Mouse (Mus musculus): ENCODE measurements around the gene Cmc2.

The Cmc2 gene

DNA sequence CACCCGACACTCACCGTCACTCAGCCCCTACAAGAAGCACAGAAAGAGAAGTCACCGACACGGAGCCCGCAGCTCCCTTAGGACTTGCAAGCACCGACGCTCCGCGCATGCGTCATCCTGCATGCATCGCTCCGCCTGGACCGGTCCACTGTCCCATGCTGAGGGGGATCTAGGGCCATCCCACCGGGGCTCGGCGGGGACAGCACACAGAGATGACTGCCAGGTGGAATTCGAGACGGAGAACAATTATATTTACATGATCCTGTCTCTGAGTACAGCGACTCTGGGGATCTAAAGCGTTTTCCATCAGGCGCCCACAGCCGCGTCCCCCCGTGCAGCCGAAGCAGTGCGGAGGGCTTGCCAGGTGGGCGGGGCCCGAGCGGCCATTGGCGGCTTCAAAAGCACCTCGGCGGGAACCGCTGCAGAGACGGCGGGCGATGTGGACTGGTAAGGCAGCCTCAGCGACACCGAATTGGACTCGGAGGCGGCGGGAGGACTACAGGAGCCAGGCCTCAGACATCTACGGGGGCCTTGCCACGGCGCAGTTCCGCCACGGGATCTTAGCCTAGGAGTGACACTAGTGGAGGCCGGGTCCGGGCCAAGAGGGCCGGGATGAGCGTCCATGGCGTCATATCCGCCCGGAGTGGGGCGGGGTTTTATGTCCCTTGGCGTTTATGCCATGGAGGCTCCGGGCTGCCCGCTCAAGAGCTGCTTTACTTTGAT lies at the start of gene Cmc2, which contains the start of gene Cenpn:
TSS of gene Cmc2 (minus strand) at position 119 of the 723 bp plus-strand sequence.
TSS of gene Cenpn (plus strand) at position 394 of the 723 bp plus-strand sequence.
- DNase-seq (ENCODE audit: low spot score) = peak; percentile 92

DNA sequence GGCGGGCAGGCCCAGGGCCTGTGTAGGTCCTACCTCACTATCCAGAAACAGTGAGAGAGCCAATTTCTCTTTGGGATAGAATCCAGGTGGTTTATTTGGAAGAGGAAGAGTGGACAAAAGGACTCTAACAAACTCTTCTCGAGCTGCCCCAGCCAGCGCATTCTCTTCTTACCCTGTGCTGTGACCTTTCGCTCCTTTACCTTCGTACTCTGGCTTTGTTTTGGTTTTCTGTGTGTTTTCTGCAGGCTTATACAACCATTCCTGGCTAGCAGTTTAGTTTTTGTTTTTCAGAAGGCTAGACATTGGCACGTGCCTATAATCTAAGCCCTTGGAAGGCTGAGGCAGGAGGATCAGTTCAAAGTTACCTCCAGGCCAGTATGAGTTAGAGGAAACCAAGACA lies 48.3 kb upstream of the Cmc2 start:
- no peak for DNase-seq (ENCODE audit: low spot score)

DNA sequence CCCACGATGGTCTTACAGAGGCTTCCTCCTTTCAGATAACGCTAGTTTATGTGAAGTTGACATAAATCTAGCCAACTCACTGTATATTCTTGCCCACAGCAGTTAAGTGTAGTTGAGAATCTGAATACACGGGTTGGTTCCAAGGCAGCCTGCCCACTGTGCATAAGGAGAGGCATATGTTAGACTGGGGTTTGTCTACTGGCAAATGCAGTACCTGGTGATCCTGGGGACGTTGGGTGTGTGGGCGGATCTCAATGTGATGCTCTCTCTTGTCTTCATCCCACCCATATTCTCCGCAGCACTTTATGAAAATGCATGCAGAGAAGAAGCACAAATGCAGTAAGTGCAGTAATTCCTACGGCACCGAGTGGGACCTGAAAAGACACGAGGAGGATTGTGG lies 33.2 kb upstream of the Cmc2 start:
- DNase-seq (ENCODE audit: low spot score) = no peak

DNA sequence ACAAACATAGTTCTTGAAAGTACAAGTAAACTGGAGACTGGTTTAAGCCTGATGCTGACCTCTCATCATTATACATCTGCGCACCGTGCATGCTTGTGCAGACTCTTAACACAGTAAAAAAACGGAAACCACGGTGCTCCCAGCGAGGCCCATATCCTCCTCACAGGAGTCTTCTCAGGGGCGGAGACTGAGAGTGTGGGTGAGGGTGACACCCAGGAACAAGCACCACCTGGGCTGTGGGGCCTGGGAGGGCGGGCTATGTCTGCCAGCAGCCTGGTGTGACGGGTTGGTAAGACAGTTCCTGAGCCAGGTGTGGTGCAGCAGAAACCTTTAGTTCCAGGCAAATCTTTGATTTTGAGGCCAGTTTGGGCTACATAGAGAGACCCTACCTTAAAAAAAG lies 31.2 kb upstream of the Cmc2 start:
- DNase-seq (ENCODE audit: low spot score) = no peak

DNA sequence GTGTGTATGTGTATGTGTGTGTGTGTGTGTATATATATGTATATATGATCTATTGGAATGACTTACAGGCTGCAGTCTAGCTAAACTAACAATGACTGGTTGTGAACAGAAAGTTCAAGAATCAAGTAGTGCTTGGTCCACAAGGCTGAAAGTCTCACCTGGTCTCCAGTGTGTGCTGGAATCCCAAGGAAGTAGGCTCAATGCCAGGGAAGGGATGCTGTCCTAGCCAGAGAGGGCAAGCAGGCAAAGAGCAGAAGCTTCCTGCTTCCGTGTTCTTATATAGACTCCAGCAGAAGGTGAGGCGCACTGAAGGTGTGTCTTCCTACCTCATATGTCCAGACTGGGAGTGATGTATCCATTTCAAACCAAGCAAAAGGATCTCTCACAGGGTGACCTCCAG lies 30.5 kb upstream of the Cmc2 start:
- DNase-seq (ENCODE audit: low spot score) = no peak

DNA sequence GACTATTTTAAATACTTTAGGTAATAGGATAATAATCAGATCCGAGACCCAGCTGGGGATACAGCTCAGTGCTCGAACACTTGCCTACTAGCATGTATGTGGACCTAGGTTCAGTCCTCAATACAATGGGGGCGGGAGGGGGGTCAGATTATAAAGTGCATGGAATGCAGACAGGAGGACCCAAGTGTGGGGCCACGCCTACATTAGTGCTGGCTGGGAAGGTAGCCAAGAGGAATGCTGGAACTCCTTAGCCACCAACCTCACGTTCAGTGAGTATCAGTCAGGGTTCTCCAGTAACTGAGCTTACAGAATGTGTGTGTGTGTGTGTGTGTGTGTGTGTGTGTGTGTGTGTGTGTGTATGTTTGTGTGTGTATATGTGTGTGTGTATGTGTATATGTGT lies 30.1 kb upstream of the Cmc2 start:
- peak; percentile 19 for DNase-seq (ENCODE audit: low spot score)

DNA sequence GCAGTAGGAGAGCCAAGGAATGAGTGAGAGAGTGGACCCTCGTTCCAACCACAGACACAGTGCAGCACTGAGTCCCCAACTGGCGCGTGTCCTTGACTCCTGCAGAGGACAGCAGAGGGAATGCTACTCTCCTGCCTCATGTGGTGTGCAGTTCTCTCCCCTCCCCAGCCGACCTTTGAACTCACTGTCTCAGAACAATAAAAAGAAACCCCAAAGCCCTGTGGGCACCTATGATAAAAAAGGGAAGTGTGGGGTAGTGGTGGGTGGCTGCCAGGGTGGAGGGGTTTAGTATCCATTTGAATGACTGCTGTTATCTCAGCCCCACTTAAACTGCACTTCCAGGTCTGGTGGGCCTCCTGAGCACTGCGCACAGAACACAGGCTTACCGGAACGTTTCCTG lies 26.3 kb upstream of the Cmc2 start:
- no peak for DNase-seq (ENCODE audit: low spot score)

DNA sequence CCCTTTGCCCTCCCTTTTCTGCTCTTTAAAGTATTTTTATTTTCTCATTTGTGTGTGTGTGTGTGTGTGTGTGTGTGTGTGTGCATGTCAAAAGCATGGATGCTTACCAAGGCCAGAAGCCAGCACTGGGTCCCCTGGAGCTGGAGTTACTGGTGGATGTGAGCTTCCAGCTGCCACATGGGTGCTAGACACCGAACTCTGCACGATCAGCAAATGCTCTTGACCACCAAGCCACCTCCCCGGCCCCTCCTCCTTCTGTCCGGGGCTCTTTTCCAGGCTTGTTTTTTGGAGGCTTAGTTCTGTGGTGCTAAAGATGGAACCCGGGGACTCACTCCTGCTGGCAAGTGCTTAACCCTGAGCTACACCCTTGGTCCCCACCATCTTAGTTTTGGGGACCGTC lies 25.6 kb upstream of the Cmc2 start:
- no peak for DNase-seq (ENCODE audit: low spot score)

DNA sequence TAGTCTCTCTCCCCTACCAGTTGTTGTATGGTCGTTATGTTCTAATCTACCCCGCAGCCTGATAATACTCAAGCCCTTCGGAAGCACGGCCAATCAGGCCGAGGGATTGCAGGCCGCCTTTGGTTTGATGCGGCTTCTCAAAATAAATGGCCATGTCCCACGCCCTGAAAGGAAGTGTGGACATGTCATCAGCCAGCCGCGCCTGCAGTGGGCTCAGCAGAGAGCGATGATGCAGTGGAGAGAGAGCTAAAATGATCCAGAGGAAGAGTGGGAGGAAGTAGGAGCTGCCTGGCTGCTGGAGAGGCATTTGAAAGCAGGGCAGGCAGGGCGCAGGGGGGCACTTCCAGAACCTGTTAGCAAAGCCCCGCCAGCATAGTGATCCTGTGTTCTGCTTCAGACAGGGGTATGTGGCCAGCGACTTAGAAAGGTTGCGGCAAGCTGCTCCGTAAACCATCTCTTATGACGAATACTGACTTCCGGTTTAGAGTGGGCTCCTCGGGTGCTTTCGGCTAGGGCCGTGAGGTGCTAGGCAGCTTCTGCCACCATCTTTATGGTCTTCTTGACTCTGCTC lies 25.1 kb upstream of the Cmc2 start:
- DNase-seq (ENCODE audit: low spot score) = no peak

DNA sequence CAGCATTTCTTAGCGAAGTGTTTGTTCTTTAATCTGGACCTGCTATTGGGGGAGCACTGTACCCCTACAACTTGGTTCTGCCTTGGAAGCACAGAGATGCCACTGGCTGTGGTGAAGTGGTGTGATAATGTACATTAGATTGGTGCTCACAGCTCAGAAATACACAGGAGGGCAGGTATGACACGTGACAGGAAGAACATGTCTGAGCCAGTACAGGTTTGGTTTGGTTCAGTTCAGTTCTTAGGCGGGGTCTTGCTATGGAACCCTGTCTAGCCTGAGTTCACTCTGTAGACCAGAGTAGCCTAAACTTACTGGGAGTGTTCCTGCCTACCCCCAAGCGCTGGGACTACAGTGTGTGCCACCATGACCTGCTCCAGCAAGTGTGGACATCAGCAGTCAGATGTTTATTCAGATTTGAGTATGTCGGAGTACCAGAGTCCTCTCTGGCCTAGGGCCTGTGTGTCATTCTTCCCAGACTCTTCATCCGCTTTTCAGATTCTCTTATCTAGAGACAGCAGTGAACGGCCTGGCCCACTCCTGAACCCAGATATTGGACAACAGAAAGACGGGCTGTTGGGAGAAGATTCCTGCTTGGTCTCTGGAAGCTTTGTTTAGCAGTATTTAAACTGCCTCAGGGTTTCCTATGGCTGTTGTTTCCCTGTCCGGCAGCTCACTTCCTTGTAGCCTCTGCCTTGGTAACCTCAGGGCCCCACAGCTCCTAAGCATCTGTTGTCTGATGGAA lies 24.1 kb upstream of the Cmc2 start:
- no peak for DNase-seq (ENCODE audit: low spot score)

DNA sequence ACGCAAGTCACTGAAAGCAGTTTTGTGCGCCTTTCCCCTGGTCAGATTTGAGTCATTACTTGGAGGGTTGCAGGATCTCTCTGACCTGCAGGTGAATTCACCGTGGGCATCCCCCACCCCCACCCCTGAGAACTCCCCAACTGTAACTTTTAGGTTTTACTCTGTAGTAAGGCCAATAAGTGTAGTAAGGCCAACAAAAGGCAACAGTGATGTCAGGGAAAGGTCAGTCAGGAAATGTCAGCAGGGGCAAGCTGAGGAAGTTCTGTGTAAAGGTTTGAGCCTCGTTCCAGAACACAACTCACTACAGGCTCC lies 23.1 kb upstream of the Cmc2 start:
- DNase-seq (ENCODE audit: low spot score) = no peak

DNA sequence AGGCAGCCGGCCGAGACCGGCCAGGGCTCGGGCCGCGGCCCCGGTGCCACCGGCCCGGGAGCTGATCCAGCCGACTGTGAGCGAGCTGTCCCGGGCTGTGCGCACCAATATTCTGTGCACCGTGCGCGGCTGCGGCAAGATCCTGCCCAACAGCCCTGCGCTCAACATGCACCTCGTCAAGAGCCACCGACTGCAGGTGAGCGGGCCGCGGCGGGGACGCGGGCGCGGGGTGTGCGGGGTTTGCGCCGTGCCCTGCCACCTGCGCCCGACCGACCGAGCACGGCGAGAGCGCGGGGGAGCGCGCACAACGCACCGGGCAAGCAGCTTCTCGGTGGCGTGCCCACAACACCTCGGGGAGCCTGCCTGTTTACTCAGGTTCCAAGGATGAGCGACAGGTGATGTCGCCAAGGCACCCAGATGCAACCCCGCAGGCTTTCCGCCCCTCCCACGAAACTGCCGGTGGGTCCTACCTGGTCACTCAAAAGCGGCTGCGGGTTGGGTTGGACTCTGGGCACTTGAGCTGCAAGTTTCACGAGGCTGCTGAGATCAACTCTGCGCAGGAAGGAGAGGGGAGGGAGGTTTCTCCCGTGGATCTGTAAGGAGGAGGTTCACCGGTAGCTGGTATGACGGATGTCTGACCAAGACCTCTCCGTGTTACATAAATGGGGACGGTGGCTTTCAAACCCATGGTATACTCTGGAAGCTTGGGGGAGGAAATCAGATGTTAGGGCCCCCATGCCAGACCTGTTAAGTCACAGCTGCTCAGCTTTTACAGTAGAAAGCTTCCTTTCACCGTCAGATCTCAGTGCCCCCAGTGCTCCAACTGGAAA lies 22.5 kb upstream of the Cmc2 start:
- DNase-seq (ENCODE audit: low spot score) = peak; percentile 24

DNA sequence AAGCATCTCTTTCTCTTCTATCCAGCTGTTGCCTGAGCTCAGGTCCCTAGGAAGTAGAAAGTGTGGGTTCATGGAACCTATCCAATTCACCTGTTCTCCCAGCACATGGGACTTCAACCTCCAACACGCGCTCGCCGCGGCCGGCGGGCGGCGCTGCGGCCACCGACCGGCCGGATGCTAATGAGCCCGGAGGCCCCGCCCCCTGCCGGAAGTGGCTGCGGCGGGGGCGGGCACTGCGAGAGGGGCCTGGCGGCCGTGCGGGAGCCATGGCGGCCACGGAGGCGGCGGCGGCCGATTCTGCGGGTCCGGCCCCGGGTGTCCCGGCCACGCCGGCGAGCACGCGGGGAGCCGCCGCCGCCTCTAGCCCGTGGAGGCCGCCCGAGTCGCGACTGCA lies 21.9 kb upstream of the Cmc2 start, which contains the start of gene Atmin:
TSS of gene Atmin (plus strand) at position 233 of the 394 bp plus-strand sequence.
- peak; percentile 87 for DNase-seq (ENCODE audit: low spot score)

DNA sequence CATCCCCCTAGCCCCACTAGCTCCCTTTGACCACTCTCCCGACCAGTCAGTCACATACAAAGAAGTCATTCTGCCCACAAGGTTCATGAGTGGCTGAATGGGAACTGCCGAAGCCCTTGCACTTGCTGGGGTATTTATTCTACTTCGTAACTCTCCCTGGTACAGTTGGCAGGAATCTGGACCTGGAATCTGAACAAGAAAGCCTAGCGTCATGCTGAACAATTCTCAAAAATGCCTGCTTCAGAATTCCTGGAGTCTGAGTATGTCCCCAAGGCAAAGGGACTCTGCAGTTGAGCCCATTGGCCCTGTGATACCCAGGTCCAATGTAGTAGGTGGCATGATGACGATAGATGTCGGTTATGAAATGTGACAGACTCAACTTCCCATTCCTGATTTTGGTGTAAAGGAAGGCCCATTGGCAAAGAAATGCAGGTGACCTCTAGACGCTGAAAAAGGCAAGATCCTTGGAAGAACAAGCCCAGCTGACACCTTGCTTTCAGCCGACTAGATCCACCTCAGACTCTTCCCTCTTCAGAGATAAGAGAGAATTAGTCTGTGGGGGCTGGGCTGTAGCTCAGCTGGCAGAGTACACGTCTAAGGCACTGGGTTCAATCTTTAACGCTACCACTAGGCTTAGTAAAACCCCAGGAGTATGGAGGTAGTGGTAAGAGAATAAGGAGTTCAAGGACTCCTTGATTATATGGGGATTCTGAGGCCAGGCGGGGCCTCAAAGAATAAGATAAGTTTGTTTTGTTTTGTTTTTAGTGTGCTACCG lies 21.2 kb upstream of the Cmc2 start:
- no peak for DNase-seq (ENCODE audit: low spot score)

DNA sequence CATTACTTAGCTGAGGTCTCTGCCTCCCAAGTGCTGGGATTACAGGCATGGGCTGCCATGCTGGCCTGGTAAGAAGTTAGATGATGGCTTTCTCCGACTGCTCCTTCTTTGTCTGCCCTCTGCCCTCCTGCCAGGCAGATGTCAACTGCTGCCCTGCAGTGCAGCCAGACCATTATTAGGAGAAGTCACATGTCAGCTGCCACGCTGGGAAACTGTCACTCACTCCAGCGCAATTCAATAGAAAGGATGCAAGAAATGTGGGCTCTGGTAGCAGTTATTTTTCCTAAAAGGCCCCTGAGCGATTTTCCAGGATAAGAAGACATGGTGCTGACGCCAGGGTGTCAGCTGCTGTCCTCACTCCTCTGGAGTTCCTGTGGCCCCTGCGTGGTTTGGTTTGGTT lies 14.3 kb upstream of the Cmc2 start:
- no peak for DNase-seq (ENCODE audit: low spot score)

DNA sequence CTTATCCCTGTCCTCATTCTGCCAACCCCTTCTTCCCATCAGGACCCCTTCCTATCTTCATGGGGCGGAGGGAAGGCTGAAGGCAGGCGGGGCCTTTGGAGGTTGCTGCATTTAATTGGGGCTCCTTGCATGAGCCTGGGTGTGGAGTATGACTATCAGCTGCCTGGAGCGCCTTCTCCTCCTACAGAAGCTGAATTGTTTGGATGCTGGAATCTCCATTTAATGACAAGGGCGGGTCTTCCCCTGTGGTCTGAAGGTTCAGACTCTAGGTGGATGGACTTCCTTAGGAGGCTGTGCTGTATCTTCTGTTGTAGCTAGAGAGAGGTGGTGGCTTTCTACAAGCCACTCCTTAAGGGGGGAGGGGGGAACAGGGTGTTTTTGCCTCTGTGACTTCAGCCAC lies 13.7 kb upstream of the Cmc2 start:
- no peak for DNase-seq (ENCODE audit: low spot score)

DNA sequence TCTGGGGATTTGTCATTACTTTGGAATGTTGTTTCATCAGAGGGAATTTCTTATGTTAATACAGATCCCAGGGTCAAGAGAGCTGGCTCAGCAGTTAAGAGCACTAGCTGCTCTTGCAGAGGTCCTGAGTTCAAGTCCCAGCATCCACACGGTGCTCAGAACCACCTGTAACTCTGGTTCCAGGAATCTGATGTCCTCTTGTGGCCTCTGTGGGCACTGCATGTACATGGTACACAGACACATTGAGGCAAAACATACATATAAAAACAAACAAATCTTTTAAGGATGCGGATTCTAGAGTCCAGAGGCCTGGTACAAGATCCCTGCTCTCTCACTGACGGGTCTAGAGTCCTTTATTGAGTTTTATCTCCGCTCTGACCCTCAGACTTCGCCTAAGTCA lies 7.3 kb upstream of the Cmc2 start:
- no peak for DNase-seq (ENCODE audit: low spot score)

DNA sequence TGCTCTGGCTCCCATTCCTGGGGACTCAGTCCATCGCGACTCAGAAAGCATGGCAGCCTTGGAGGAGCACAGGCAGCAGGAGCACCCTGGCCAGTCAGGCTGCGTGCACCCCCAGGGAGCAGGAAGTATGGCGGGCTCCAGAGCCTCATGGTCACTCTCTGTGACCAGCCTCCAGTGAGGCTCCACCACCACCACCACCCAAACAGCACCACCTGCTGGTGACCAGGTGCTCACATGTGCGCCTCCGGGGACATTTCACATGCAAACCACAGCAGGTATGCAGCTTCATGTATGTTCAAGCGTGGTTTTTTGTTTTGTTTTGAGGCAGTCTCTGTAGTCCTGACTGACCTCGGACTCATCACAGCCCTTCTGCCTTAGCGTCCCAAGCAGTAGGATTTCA lies 6.6 kb upstream of the Cmc2 start:
- peak; percentile 34 for DNase-seq (ENCODE audit: low spot score)

DNA sequence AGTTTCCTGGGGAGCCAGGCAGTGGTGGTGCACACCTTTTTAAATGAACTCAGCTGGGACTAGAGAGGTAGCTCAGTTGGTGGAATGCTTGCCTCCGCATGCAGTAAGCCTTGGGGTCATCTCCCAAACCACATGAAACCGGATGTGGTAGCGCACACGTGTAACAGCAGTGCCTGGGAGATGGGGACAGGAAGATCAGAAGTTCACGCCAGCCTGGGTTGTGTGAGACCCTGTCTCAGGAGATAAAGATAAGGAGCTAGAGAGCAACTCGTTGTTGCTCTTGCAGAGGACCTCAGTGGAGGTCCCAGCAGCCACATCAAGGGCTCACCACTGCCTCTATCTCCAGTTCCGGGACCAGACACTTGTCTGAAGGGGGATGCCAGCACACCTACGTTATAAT lies 2.3 kb upstream of the Cmc2 start:
- DNase-seq (ENCODE audit: low spot score) = no peak

DNA sequence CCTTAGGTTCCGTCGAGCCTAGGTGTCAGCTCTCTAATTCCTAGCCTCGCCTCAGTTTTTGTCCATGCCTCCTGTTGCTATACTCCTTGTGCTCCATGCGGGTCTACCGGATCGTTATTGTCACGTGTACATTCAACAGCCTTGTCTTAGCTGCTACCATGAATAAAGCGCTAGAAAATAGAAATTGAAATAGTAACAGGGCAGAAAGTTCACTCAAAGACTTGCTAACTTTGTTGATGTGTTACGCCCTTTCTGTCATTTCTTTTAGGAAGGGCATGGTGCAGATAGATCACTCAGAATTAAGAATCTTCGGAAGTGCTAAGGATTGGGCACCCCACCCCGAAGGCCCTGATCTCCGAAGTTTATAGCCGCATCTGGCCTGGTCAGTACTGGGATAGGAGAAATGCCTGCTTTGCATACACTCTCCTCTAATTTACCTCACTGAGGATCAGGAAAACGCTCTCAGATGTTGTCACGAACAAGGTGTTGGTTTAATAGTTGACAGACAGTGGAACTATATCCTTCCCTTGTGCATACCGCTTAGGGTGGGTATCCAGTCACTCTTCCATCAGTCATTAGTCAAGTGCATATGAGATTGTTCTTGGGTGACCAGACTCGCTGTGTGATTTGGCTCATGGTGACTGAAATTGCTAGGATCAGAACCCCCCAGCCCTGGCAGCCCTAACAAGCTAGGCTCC lies 954 bp upstream of the Cmc2 start:
- no peak for DNase-seq (ENCODE audit: low spot score)

DNA sequence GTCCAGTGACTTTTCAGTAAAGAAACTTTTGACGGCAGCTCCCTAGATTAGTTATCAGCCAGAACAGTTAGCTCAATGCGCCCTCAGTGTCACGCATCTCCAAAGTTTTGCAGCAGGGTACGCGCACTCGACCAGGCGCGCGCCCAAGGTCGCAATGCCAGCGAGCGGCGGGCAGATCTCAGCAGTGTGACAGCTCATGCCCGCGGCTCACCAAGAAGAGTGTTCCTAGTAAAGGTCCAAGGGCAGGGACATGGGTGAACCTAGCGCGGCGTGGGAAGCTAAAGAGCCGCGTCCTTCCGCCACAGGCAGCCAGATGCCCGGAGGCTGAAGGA lies 284 bp downstream of the Cmc2 start:
- DNase-seq (ENCODE audit: low spot score) = no peak
